Mouse (Mus musculus) small intestine, adult 2 months (tissue): ENCODE results near the gene Gnat1. TPM values are rescaled to one million over a fixed set of nuclear protein-coding genes. Genes with fewer than 3 reads are reported as not detected.
A peak's percentile ranks its signal among the peaks of the same experiment; 100 is the strongest.

Experiments
- H3K27ac ChIP-seq: fragments of 200-500 bp; 2 replicates; pipeline ENCODE4 v1.5.1; 2012; ENCODE audit warnings: low read depth, low read length, control low read depth, inconsistent platforms; ENCODE audit not compliant: insufficient read depth
- H3K27me3 ChIP-seq: fragments of 200-500 bp; 2 replicates; pipeline ENCODE4 v1.6.1; 2012; ENCODE audit warnings: mild to moderate bottlenecking, moderate library complexity, low read length, inconsistent platforms; ENCODE audit not compliant: control insufficient read depth, insufficient read depth
- H3K36me3 ChIP-seq: fragments of 200-500 bp; 2 replicates; pipeline ENCODE4 v1.6.1; 2012; ENCODE audit warnings: mild to moderate bottlenecking, low read length, control low read depth, inconsistent platforms; ENCODE audit not compliant: control insufficient read depth, insufficient read depth
- H3K4me1 ChIP-seq: fragments of 200-500 bp; 2 replicates; pipeline ENCODE4 v1.6.1; 2012; ENCODE audit warnings: low read length, inconsistent platforms, mixed read lengths; ENCODE audit not compliant: control insufficient read depth, insufficient read depth, insufficient read length
- H3K4me3 ChIP-seq: fragments of 200-500 bp; 2 replicates; pipeline ENCODE4 v1.5.1; 2012; ENCODE audit warnings: low read depth, mild to moderate bottlenecking, control low read depth, inconsistent platforms, low read length, moderate library complexity
- CTCF ChIP-seq: fragments of 200-500 bp; IDR thresholded peaks from 2 replicates; pipeline ENCODE4 v1.5.1; 2012; ENCODE audit warnings: low read depth, mild to moderate bottlenecking, control low read depth, inconsistent platforms, low read length, moderate library complexity, mixed read lengths; ENCODE audit not compliant: insufficient replicate concordance, insufficient read length; ENCODE audit errors: extremely low read depth
- POLR2A ChIP-seq: fragments of 200-500 bp; IDR thresholded peaks from 2 replicates; pipeline ENCODE4 v1.6.1; 2012; ENCODE audit warnings: low read depth, mild to moderate bottlenecking, control low read depth, inconsistent platforms, low read length, moderate library complexity
- WGBS: fragments of 180-500 bp; shearing (Covaris S2); methylation state at CpG from one replicate; pipeline ENCODE4 v1.1.7; 2018; 5-methylcytosine and 5-hydroxymethylcytosine counted together
- polyA plus RNA-seq: library from polyadenylated mRNA; depleted of rRNA; stranded (reverse); fragments of >200 nt; gene quantifications from 2 replicates; pipeline ENCODE4 v1.2.3, GENCODE M21; 2012; rRNA removed

Gnat1 gene
- polyA plus RNA-seq, 1 experiment, result 0.13 TPM

DNA sequence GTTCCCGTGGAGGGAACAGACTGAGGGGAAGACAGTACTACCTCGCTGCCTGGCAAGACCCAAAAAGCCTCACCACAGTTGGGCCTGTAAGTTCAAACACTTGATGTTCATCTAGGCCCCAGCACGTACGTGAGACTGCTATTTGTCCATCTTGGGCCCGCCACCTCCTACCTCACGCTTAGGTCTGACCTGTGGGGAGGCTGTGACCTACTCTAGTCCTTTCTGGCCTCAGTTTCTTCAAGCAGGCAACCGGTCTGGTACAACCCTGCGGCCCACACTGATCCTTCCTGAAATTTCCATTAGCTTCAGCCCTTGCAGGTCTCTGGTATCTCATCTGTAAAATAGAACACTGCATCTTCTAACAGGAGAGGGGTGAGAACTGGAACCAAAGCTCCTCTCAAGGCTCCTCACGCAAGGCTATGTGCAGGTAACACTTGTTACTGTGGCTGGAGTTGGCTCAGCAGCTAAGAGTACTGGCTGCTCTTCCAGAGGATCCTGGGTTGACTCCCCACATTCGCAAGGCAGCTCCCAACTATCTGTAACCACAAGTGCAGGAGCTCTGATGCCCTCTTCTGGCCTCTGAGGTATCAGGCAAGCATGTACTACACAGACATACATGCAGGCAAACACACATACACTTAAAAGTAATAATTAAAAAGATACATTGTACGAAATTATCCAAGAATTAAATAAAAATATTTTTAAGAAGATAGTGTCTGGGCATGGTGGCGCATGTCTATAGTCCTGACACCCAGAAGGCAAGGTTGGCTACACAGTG, 54.0 kb downstream of the Gnat1 start:
- Histone ChIP-seq H3K27me3 (no peaks in the 10 kb centered on the region), H3K4me3 (no peak overlapping the region), H3K27ac (peak overlapping the region; percentile 54), H3K4me1 (peaks cover 52% of the 10 kb centered on the region), H3K36me3 (peaks cover 4% of the 10 kb centered on the region)
- 90% methylated on average over 12 of the region's 12 CpGs for WGBS
- TF ChIP-seq CTCF (no peak), POLR2A (no peak)

DNA sequence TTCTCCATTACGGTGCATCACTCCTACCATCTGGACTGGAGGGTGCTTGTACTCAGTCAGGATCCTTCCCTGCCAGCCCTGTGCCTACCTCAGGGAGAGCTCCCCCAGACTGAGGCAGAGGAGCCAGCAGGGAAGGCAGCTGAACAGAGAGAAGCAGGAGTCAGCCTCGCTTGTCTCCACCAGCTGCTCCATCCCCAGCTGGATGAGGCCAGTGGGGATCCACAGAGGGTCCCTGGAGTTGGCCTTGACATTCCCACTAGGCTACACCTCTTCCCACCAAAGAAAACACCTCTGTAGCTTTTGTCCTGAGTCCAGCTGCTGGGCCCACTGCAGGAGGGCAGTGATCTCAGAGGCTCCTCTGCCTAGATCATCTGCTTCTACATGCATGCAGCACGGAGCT, 54.6 kb downstream of the Gnat1 start:
- H3K4me1 ChIP-seq, result peaks cover 53% of the 10 kb centered on the region
- H3K36me3 ChIP-seq, result peaks cover 9% of the 10 kb centered on the region
- peak overlapping the region; percentile 54 for H3K27ac ChIP-seq
- no peak overlapping the region for H3K4me3 ChIP-seq
- WGBS, result 74% methylated on average over 3 of the region's 3 CpGs
- H3K27me3 ChIP-seq, result no peaks in the 10 kb centered on the region
- TF ChIP-seq POLR2A, result no peak
- no peak for TF ChIP-seq CTCF

DNA sequence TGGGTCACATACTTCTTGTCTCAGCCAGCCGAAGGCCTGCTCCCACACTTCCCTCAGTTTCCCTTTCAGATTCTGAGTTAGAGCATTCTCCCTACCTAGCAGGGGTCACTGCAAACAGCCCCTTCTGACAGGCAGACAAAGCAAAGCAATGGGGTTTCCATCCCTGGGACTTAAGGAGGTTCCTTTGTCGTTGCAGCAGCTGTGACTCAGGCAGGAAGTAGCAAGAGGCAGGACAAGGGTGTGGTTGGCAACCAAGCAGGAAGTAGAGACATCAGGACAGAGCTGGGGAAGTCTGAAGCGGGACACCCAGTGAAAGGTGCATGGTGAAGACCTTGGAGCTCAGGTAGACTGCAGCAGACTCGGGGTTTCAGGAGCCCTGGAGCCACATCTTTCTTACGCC, 55.0 kb downstream of the Gnat1 start:
- peak overlapping the region; percentile 69 for H3K27ac ChIP-seq
- no peak overlapping the region for H3K4me3 ChIP-seq
- H3K4me1 ChIP-seq, result peaks cover 54% of the 10 kb centered on the region
- peaks cover 13% of the 10 kb centered on the region for H3K36me3 ChIP-seq
- 38% methylated on average over 5 of the region's 5 CpGs for WGBS
- no peaks in the 10 kb centered on the region for H3K27me3 ChIP-seq
- TF ChIP-seq CTCF, result no peak
- TF ChIP-seq POLR2A, result no peak

Other genes with a start within 250 kb of the Gnat1 start
- 32.0 and 63.5 TPM in 2 replicates for gene Tmem115, start 145.8 kb downstream of the Gnat1 start, polyA plus RNA-seq
- 35.6 and 47.7 TPM in 2 replicates for gene Cyb561d2, start 137.5 kb downstream of the Gnat1 start, polyA plus RNA-seq
- 15.6 and 23.3 TPM in 2 replicates for gene Nprl2, start 137.5 kb downstream of the Gnat1 start, polyA plus RNA-seq
- 0.32 and 0.69 TPM in 2 replicates for gene Zmynd10, start 132.4 kb downstream of the Gnat1 start, polyA plus RNA-seq
- gene Rassf1, start 128.2 kb downstream of the Gnat1 start, polyA plus RNA-seq, result 14.1 and 33.2 TPM in 2 replicates
- 38.8 and 49.7 TPM in 2 replicates for gene Tusc2, start 116.5 kb downstream of the Gnat1 start, polyA plus RNA-seq
- 119 and 213 TPM in 2 replicates for gene Hyal2, start 111.8 kb downstream of the Gnat1 start, polyA plus RNA-seq
- 2.3 and 2.6 TPM in 2 replicates for gene Hyal1, start 102.8 kb downstream of the Gnat1 start, polyA plus RNA-seq
- gene Naa80, start 100.8 kb downstream of the Gnat1 start, polyA plus RNA-seq, result 26.3 and 46.3 TPM in 2 replicates
- gene Hyal3, start 98.9 kb downstream of the Gnat1 start, polyA plus RNA-seq, result 0.52 and 0.89 TPM in 2 replicates
- 33.2 and 55.4 TPM in 2 replicates for gene Ifrd2, start 92.1 kb downstream of the Gnat1 start, polyA plus RNA-seq
- 33.5 and 55.4 TPM in 2 replicates for gene Sema3b, start 70.5 kb downstream of the Gnat1 start, polyA plus RNA-seq
- gene Gnai2, start 44.3 kb downstream of the Gnat1 start, polyA plus RNA-seq, result 264 and 501 TPM in 2 replicates
- gene Slc38a3, start 10.2 kb downstream of the Gnat1 start, polyA plus RNA-seq, result 2.8 and 48.7 TPM in 2 replicates
- gene Sema3f, start 30.8 kb upstream of the Gnat1 start, polyA plus RNA-seq, result 24.2 and 30.7 TPM in 2 replicates
- gene Rbm5, start 91.3 kb upstream of the Gnat1 start, polyA plus RNA-seq, result 18.0 and 48.9 TPM in 2 replicates
- 4.2 and 16.4 TPM in 2 replicates for gene Rbm6, start 193.5 kb upstream of the Gnat1 start, polyA plus RNA-seq
- 59.0 and 147 TPM in 2 replicates for gene Mon1a, start 208.4 kb upstream of the Gnat1 start, polyA plus RNA-seq
- gene Mst1r, start 227.2 kb upstream of the Gnat1 start, polyA plus RNA-seq, result 46.4 and 94.7 TPM in 2 replicates
- not detected in 2 replicates for gene Actl11, start 248.8 kb upstream of the Gnat1 start, polyA plus RNA-seq